Mouse (Mus musculus) spleen, postnatal 10 days (tissue): ENCODE data around the gene Gm48552.

Source experiments
- DNase-seq, 2 experiments: peaks; one replicate each; pipeline ENCODE4 v3.0.0; 2021 to 2022; ENCODE audit warnings: low spot score in 2 of 2

The Gm48552 gene

GRCm38 (mm10) chr10:81430831-81431525 is 42.2 kb downstream of the Gm48552 start:
- peak; percentile 46 to 69 for DNase-seq

GRCm38 (mm10) chr10:81431526-81432168 is 42.8 kb downstream of the Gm48552 start:
- DNase-seq, result peak; percentile 10 to 51

DNA sequence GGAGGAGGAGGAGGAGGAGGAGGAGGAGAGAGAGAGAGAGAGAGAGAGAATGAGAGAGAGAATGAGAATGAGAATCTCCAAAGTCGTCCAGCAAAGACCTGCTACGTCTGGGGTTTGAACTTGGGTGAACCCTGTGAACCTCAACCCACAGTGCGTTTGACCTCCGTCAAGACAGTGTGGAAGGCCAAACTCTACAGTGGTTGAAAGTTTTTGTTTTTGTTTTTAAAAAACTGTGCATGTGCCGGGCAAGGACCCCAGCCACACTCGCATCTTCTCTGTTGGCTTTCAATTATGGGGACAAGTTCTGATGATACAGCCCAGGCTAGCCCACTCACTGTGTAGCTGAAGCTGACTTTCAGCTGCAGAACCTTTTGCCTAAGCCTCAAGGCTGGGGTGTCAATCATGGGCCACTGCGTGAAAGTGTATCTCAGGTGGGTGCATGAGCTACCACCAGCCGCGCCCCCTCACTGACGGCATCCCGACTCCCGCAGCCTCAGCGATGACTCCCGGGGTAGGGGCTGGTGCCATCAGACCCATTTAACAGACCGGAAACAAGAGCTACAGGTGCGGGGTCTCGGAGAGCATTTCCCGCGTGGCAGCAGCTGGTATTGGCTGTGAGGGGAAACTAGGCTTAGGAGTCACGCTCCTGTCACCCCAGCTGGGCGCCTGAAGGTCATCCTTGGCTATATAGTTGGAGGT is 43.5 kb downstream of the Gm48552 start:
- DNase-seq, result peak in 1 of 2 experiments; percentile 10

GRCm38 (mm10) chr10:81432868-81433262 is 44.1 kb downstream of the Gm48552 start:
- DNase-seq, result peak; percentile 75 to 92

- peak; percentile 35 to 68 for DNase-seq
Observed at GRCm38 (mm10) chr10:81433541-81434289, 44.9 kb downstream of the Gm48552 start.

GRCm38 (mm10) chr10:81434361-81435263 is 45.8 kb downstream of the Gm48552 start:
- DNase-seq, result peak in 1 of 2 experiments; percentile 57

GRCm38 (mm10) chr10:81435436-81435835 is 46.6 kb downstream of the Gm48552 start:
- peak in 1 of 2 experiments; percentile 24 for DNase-seq
